Mouse (Mus musculus): ENCODE results near the gene Ltbp4. TPM values are rescaled to one million over a fixed set of nuclear protein-coding genes. Genes with fewer than 3 reads are reported as not detected.

Gene Ltbp4
- total RNA-seq, 2 experiments from 2014 or later: 52.3 to 57.5 TPM

DNA sequence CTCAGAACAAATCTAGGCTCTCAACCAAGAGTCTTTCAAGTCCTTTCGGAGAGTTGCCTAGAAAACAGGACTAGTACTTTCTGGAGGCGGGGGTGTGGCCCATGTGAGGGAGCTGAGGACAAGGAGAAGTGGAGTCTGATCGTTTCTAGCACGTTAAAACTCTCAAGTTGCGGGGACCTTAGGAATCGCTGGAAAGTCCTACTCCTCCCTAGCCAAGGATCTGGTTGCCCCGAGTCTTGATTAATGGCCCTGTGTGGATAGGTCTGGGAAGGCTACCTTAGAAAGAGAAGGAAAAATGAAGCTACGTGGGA, 6.0 kb downstream of the Ltbp4 start:
- intact Hi-C loops (cut with DNase I): no loop called here
- DNase-seq (ENCODE audit: extremely low spot score in 1 of 2, low spot score in 2 of 2): peak in 1 of 2 experiments; percentile 57

GRCm38 (mm10) chr7:27330709-27331540, 6.6 kb downstream of the Ltbp4 start:
- intact Hi-C loops (cut with DNase I): no loop called here
- DNase-seq (ENCODE audit: extremely low spot score in 1 of 2, low spot score in 2 of 2): peak in 1 of 2 experiments; percentile 93

DNA sequence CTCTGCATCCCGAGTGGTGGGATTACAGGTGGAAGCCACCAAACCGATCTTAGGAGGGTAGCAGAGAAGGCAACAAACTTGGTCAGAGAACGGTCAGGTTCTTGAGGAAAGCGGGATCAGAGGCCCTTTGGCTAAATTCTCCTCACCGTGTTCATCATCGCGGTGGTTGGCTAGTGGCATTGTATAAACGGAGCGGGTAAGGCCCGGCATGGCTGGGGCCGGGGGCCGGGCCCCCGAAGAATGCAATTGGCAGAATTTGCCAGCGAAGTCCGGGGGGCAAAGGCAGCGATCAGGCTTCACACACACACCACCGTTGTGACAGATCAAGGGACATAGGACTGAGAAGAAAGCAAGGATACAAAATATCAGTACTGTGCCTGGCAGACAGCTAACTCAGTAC, 7.5 kb downstream of the Ltbp4 start:
- DNase-seq (ENCODE audit: extremely low spot score in 1 of 2, low spot score in 2 of 2): no peak
- intact Hi-C loops (cut with DNase I): no loop called here

DNA sequence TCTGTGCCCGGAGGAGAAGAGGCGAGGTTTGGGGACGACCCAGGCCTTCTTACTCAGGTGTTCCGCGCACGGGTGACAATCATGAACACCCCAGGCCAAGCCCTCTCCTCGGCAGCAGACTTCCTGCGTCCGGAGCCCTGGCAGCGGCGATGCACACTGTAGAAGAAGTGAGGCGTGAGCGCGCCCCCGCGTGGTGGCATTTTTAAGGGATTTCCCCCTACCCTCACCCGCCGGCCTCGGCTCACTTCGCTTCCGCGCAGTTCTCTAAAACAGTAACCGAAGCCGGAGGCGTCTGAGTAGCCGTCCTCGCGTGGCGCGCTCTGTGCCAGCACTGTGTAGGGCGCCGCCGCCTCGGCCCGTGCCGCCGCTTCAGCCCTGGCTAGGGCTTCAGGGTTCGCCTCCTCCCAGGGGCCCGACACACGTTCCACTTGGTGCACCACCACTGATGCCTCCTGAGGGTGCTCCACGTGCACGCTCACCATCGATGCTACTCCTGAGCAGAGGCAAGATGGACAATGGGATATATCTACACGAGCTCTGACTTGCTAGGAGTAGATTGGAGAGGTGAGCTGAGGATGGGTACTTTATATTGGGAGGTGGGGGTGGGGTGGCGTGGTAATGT, 8.1 kb downstream of the Ltbp4 start:
- peak; percentile 70 to 88 for DNase-seq (ENCODE audit: extremely low spot score in 1 of 2, low spot score in 2 of 2)
- intact Hi-C loops (cut with DNase I): no loop called here

DNA sequence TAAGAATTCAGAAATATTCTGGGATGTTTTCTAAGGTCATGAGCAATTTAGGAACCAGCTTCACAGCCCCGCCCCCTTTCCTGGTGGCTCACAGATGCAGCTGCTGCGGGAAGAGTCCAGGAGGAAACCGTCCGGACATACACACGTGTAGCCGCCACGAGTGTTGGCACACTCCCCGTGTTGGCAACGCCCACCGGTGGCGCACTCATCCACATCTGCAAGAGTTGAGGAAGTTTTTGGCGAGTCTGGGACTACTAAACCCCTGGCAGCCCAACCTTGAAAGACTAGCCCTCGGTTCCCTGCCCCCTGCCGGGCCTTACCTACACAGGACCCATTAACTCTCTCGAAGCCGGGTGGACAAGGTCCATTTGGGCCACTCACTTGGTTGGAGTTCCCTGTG, 8.8 kb downstream of the Ltbp4 start:
- DNase-seq (ENCODE audit: extremely low spot score in 1 of 2, low spot score in 2 of 2): no peak
- intact Hi-C loops (cut with DNase I): no loop called here

DNA sequence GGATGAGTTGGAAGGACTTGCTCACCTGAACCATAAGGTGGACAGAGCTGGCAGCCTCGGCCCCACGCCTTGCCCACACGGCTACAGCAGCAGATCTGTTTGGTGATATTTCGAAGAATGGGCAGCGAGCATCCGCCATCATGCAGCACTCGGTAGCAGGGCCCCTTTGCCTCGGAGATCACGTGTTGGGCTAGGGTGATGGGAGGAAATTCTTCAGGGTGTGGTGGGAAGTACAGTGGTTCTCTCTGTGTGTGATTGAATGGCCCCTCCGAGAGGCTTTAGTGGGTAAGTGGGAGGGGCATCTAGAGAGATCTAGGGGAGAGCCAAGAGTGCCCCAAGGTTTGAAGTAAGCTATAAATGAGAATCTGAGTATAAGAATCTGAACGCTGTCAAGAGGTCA, 9.3 kb downstream of the Ltbp4 start:
- no peak for DNase-seq (ENCODE audit: extremely low spot score in 1 of 2, low spot score in 2 of 2)
- intact Hi-C loops (cut with DNase I): no loop called here

- intact Hi-C loops (cut with DNase I): no loop called here
- no peak for DNase-seq (ENCODE audit: extremely low spot score in 1 of 2, low spot score in 2 of 2)
These were observed 10.0 kb downstream of the Ltbp4 start for GRCm38 (mm10) chr7:27327500-27327899.

DNA sequence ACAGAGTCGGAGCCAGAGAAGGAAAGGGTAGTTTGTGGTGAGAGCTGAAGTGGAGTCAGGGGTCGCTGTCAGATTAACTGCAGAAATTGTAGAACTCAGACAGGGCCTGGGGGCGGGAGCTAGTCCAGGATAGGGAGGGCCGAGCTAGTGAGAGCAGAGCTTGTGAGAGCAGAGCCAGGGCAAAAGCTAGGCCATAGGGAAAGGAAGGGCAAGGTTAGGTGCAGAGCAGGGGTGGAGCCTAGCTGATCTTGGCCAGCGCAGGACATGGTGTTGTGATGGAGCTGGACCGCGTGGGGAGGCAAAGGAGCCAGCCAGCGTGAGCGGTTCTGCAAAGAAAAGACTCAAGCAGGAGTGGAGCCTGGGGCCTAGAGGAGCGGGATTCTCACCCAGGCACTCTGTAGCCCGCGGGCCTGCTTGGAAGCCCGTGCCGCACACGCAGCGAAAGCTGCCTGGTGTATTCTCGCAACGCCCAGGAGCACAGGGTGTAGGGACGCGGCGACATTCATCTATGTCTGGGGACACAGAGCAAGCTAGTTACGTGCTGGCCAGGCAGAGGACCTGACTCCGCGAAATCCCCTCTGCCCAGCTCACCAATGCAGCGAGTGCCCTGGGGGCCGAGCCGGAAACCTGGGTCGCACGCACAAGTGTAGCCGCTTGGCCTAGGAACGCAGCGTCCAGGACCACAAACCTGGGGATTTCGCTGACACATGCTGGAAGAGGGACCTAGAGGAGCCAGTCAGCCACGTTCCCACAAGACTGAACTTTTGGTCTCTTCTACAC, 11.2 kb downstream of the Ltbp4 start:
- intact Hi-C loops (cut with DNase I): no loop called here
- no peak for DNase-seq (ENCODE audit: extremely low spot score in 1 of 2, low spot score in 2 of 2)

DNA sequence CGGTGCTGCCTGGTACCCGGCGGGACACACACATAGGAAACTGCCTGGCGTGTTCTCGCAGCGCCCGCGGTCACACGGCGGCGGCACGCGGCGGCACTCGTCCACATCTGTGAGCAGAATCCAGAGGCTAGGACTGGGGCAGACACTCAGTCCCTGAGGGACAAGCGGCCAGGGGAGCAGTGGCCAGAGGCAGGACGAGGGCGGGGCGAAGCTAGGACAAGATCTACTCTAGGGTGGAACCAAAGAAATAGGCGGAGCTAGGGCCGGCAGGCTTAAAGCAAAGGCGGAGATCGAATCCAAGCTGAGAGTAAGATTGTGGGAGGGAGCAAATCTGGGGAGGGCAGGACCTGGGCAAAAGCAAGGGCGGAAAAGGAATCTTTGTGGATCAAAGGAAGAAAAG, 11.8 kb downstream of the Ltbp4 start:
- DNase-seq (ENCODE audit: extremely low spot score in 1 of 2, low spot score in 2 of 2): peak in 1 of 2 experiments; percentile 86
- intact Hi-C loops (cut with DNase I): no loop called here

DNA sequence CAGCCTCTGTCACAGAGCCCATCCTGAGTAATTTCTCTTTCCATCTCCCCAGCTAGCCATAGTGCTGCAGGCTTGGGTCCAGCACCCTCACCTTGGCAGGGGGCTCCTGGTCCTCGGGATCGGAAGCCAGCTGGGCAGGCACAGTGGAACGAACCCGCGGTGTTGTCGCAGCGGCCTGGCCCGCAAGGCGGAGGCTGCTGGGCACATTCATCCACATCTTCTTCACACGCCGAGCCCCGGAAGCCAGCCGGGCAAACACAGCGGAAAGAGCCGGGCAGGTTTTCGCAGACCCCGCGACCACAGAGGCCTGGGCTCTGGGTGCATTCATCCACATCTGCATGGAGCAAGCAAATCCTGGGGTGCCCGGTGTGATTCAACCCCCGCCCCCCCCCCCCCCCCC, 12.6 kb downstream of the Ltbp4 start:
- no peak for DNase-seq (ENCODE audit: extremely low spot score in 1 of 2, low spot score in 2 of 2)
- intact Hi-C loops (cut with DNase I): no loop called here

DNA sequence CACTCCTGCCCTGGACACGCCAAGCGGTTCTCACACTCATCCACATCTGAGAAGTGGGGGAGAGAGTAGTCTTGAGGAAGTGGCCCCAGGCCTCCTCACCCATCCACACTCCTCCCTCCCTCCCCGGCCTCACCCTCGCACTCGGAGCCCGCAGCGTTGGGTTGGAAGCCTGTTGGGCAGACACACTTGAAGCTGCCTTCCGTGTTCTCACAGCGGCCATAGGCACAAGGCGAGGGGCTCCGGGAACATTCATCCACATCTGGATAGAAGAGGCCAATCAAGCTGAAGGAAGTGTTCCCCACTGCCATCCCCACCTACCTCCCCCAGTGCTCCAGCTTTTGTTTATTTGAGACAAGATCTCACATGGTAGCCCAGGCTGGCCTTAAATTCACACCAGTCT, 13.3 kb downstream of the Ltbp4 start:
- no peak for DNase-seq (ENCODE audit: extremely low spot score in 1 of 2, low spot score in 2 of 2)
- intact Hi-C loops (cut with DNase I): no loop called here

DNA sequence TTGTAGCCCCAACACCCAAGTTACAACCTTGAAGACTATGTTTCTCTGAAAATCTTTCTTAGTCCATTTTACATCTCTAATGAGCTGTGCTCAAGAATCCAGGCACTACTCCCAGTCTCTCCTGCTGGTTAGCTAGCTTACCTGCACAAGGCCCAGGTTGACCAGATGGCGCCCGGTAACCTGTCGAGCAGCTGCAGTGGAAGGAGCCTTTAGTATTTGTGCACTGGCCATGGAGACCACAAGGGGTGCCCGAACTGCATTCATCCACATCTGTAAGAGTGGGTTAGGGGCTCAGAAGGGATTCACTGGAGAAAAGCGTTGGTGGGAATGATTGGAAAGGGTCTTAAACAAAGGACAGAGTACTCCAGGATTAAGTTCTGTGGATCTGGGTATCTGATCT, 14.5 kb downstream of the Ltbp4 start:
- intact Hi-C loops (cut with DNase I): no loop called here
- no peak for DNase-seq (ENCODE audit: extremely low spot score in 1 of 2, low spot score in 2 of 2)

GRCm38 (mm10) chr7:27322291-27322690, 15.2 kb downstream of the Ltbp4 start:
- DNase-seq (ENCODE audit: extremely low spot score in 1 of 2, low spot score in 2 of 2): no peak
- intact Hi-C loops (cut with DNase I): no loop called here

GRCm38 (mm10) chr7:27319411-27319810, 18.1 kb downstream of the Ltbp4 start:
- intact Hi-C loops (cut with DNase I): no loop called here
- DNase-seq (ENCODE audit: extremely low spot score in 1 of 2, low spot score in 2 of 2): no peak

DNA sequence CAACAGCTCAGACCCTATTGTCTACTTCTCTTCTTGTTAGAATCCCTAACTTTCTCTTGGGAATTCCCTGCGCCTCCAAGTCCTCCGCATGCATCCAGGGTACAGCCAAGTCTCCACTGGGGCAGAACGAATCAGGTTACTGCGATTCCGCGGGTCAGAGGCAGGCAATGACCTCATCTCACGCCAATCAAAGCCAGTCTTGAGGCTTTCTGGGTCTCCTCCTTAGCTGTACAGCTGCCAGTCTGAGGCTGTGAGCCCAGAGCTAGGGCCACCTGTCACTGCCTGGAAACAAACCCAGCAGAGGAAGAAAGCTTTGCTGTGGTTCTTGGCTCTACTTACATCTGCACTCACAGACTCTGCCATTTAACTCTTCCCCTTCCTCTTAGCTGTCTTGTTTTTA, 21.5 kb downstream of the Ltbp4 start:
- DNase-seq (ENCODE audit: extremely low spot score in 1 of 2, low spot score in 2 of 2): peak in 1 of 2 experiments; percentile 48
- intact Hi-C loops (cut with DNase I): no loop called here

- no peak for DNase-seq (ENCODE audit: extremely low spot score in 1 of 2, low spot score in 2 of 2)
- intact Hi-C loops (cut with DNase I): no loop called here
These were observed 23.1 kb downstream of the Ltbp4 start for GRCm38 (mm10) chr7:27314393-27314792.

GRCm38 (mm10) chr7:27311651-27312284, 25.7 kb downstream of the Ltbp4 start:
- DNase-seq (ENCODE audit: extremely low spot score in 1 of 2, low spot score in 2 of 2): no peak
- intact Hi-C loops (cut with DNase I): no loop called here

- intact Hi-C loops (cut with DNase I): no loop called here
- no peak for DNase-seq (ENCODE audit: extremely low spot score in 1 of 2, low spot score in 2 of 2)
These were observed 26.4 kb downstream of the Ltbp4 start for GRCm38 (mm10) chr7:27310996-27311535.

DNA sequence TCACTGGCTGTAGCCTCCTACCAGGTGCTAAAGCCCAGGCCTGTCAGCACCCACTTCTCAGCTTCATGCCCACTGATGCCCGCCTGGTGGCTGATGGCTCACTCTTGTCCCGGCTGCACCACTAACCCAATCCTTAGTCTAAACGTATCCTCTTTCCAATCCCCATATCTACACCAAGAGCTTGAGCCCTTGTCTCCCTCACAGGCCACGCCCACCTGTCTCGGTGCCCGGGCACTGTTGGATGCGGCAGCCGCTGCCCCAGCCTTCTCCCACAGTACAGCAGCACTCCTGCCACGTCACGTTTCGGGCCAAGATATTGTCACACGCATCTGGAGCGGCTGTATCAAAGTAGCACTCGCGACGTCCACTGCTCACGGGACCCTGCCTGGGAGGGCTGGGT, 27.2 kb downstream of the Ltbp4 start:
- intact Hi-C loops (cut with DNase I): no loop called here
- peak in 1 of 2 experiments; percentile 71 for DNase-seq (ENCODE audit: extremely low spot score in 1 of 2, low spot score in 2 of 2)

Measured in left cerebral cortex, postnatal 10 days (tissue).